Comparison of ENCODE assay signal across 28 mouse cellular contexts in the genomic region with DNA sequence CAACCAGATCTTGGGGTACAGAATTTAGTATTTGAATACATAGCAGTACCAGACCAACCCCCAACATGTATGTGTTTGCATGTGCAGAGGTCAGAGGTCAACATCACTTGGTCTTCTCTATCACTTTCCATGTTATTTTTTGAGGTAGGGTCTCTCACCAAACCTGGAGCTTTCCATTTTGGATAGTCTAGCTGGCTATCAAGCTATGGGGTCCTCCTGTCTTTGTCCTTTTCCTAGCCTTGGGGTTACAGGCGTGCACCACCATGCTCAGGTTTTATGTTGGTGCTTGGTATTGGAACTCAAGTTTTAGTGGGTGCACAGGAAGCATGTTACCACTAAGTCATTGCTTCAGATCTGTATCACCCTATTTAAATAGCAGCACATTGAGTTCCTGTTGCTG.
"Had no signal": no experiment of that assay in that cellular context is flagged by ENCODE, and none has a peak within 500 bp of the region (broad histone marks: within the 10 kb centered on the region; RNA-seq: fewer than 3 reads in every experiment).

No protein-coding gene starts in this region.

- DNase-seq: cerebellum, adult 2 months; cerebellum, adult 8-10 months; cerebellum, adult 9-10 months; cerebellum, adult 9-11 months; cerebellum, postnatal 10 days; cerebellum, postnatal 14 days; cerebellum, postnatal 25 days; cerebellum, postnatal 36 days; embryo, embryonic 11 days; forebrain, postnatal 0 days; gastrocnemius, adult 2 months; gastrocnemius, postnatal 10 days; gastrocnemius, postnatal 14 days; gastrocnemius, postnatal 25 days; gastrocnemius, postnatal 36 days; heart, adult 18-20 months; heart, adult 2 months had no signal

- ATAC-seq: forebrain, embryonic 13.5 days; forebrain, embryonic 14.5 days; forebrain, embryonic 15.5 days; forebrain, embryonic 16.5 days; forebrain, postnatal 0 days had no signal

- H3K4me1 ChIP-seq: embryonic facial prominence, embryonic 10.5 days; embryonic facial prominence, embryonic 12.5 days; embryonic facial prominence, embryonic 13.5 days; embryonic facial prominence, embryonic 15.5 days; forebrain, embryonic 10.5 days; forebrain, embryonic 12.5 days; forebrain, embryonic 13.5 days; forebrain, embryonic 15.5 days had no signal

- H3K9ac ChIP-seq: embryonic facial prominence, embryonic 12.5 days; embryonic facial prominence, embryonic 13.5 days; embryonic facial prominence, embryonic 15.5 days; forebrain, embryonic 12.5 days; forebrain, embryonic 13.5 days; forebrain, embryonic 15.5 days; forebrain, postnatal 0 days had no signal

- H3K4me2 ChIP-seq: embryonic facial prominence, embryonic 12.5 days; embryonic facial prominence, embryonic 13.5 days; embryonic facial prominence, embryonic 15.5 days; forebrain, embryonic 12.5 days; forebrain, embryonic 13.5 days; forebrain, embryonic 15.5 days had no signal

- H3K36me3 ChIP-seq: embryonic facial prominence, embryonic 10.5 days; embryonic facial prominence, embryonic 12.5 days; embryonic facial prominence, embryonic 13.5 days; embryonic facial prominence, embryonic 15.5 days; forebrain, embryonic 10.5 days; forebrain, embryonic 12.5 days; forebrain, embryonic 15.5 days had no signal

- H3K27ac ChIP-seq: embryonic facial prominence, embryonic 10.5 days; embryonic facial prominence, embryonic 12.5 days; embryonic facial prominence, embryonic 13.5 days; embryonic facial prominence, embryonic 15.5 days; forebrain, embryonic 10.5 days; forebrain, embryonic 12.5 days; forebrain, embryonic 13.5 days; forebrain, embryonic 15.5 days; gastrocnemius, adult 2 months; heart, adult 2 months had no signal

- H3K4me3 ChIP-seq: embryonic facial prominence, embryonic 10.5 days; embryonic facial prominence, embryonic 12.5 days; embryonic facial prominence, embryonic 13.5 days; embryonic facial prominence, embryonic 15.5 days; erythroblast, embryonic 14.5 days; forebrain, embryonic 10.5 days; forebrain, embryonic 12.5 days; forebrain, embryonic 13.5 days; forebrain, embryonic 15.5 days; gastrocnemius, adult 2 months; heart, adult 2 months had no signal

- H3K27me3 ChIP-seq: embryonic facial prominence, embryonic 12.5 days; embryonic facial prominence, embryonic 13.5 days; embryonic facial prominence, embryonic 15.5 days; forebrain, embryonic 12.5 days; forebrain, embryonic 13.5 days; forebrain, embryonic 15.5 days had no signal

- H3K9me3 ChIP-seq: embryonic facial prominence, embryonic 10.5 days; embryonic facial prominence, embryonic 12.5 days; embryonic facial prominence, embryonic 13.5 days; embryonic facial prominence, embryonic 15.5 days; forebrain, embryonic 10.5 days; forebrain, embryonic 12.5 days; forebrain, embryonic 13.5 days; forebrain, embryonic 15.5 days had no signal
